Mouse (Mus musculus): ENCODE results near the gene Stx5a. TPM values are rescaled to one million over a fixed set of nuclear protein-coding genes. Genes with fewer than 3 reads are reported as not detected.
A peak's percentile ranks its signal among the peaks of the same experiment; 100 is the strongest.

Gene Stx5a
- polyA plus RNA-seq, 1 experiment from 2014 or later: 106 TPM

- under 1% methylated on average over 30 of the region's 30 CpGs for WGBS
- Histone ChIP-seq H3K9me3 (no peaks in the 10 kb centered on the region), H3K4me3 (peak within 1 kb of the TSS; percentile 69), H3K27me3 (ENCODE audit: insufficient read depth, poor library complexity, severe bottlenecking) (no peaks in the 10 kb centered on the region), H3K36me3 (peaks cover 41% of the 10 kb centered on the region), H3K27ac (peak within 1 kb of the TSS; percentile 94), H3K4me1 (replicated peaks) (peaks cover 32% of the 10 kb centered on the region)
- peak; percentile 96 for DNase-seq (ENCODE audit: low spot score)
Measured at GRCm38 (mm10) chr19:8802130-8802821, 61.1 kb downstream of the Stx5a start, which contains the start of gene Zbtb3. Gene Zbtb3 (plus strand): TSS chr19:8802555.

DNA sequence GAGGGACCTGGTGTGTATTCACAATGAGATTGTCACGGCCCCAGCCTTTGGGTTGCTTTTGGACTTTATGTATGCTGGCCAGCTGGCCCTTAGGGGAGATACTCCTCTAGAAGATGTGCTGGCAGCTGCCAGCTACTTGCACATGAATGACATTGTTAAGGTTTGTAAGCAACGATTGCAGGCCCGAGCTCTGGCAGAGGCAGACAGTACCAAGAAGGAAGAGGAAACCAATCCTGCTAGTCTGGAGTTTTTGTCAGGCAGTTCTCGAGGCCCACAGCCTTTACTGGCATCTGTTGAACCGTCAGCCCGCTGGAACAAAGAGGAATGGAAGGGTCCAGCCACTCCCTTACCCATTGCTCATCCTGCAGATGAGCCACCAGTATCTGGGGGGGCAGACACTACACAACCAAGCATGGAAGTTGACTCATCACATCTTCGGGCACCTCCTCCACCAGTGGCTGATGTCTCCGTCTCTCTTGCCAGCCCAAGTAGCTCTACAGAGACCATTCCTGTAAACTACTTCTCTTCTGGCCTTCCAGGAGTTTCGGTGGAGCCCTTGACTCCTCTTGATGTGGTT lies 62.1 kb downstream of the Stx5a start:
- peaks cover 25% of the 10 kb centered on the region for H3K4me1 ChIP-seq (replicated peaks)
- peak overlapping the region; percentile 94 for H3K27ac ChIP-seq
- H3K36me3 ChIP-seq: peaks cover 52% of the 10 kb centered on the region
- no peak for DNase-seq (ENCODE audit: low spot score)
- WGBS: 91% methylated on average over 9 of the region's 9 CpGs
- no peaks in the 10 kb centered on the region for H3K9me3 ChIP-seq
- H3K4me3 ChIP-seq: peak overlapping the region; percentile 69
- H3K27me3 ChIP-seq (ENCODE audit: insufficient read depth, poor library complexity, severe bottlenecking): no peaks in the 10 kb centered on the region

DNA sequence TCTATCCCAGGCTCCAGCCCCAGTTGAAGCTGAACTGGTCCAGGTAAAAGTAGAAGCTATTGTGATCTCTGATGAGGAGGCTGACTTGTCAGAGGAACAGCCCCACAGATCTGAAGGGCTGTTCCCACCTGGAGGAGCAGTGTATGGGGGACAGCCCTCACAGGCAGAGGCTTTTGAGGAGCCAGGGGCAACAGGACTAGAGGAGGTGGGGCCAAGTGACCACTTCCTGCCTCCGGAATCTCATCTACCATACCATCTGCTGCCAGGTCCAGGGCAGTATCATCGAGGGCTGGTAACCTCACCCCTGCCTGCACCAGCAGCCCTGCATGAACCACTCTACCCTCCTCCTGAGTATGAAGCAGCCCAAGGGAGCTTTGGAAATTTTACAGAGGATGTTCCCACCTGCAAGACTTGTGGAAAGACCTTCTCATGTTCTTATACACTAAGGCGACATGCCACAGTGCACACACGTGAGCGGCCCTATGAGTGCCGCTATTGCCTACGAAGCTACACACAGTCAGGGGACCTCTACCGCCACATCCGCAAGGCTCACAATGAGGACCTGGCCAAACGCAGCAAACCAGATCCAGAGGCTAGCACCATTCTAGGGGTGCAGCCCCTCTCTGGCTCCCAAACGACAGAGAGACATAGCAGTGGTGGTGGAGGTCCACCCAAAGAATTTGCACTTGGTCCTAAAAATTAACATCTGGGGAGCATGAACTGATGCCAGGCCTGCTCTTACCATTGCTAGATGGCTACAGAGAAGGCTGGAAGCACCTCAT lies 62.9 kb downstream of the Stx5a start:
- Histone ChIP-seq H3K36me3 (peaks cover 59% of the 10 kb centered on the region), H3K27ac (no peak overlapping the region), H3K27me3 (ENCODE audit: insufficient read depth, poor library complexity, severe bottlenecking) (no peaks in the 10 kb centered on the region), H3K9me3 (no peaks in the 10 kb centered on the region), H3K4me1 (replicated peaks) (peaks cover 19% of the 10 kb centered on the region), H3K4me3 (0 out of 2 replicates have a peak overlapping the region, but pooled peaks have one; percentile 69)
- WGBS: 90% methylated on average over 11 of the region's 11 CpGs
- DNase-seq (ENCODE audit: low spot score): no peak

Other genes with a start within 250 kb of the Stx5a start
- gene Slc22a8, start 150.2 kb upstream of the Stx5a start, polyA plus RNA-seq (2016; fragmentation: Nextera tagmentation; extraction: Ambion mirVana): 0.09 and 0.21 TPM in 2 replicates
- 0.14 and 0.16 TPM in 2 replicates for gene Slc22a6, start 123.4 kb upstream of the Stx5a start, polyA plus RNA-seq (2016; fragmentation: Nextera tagmentation; extraction: Ambion mirVana)
- gene Chrm1, start 77.6 kb upstream of the Stx5a start, polyA plus RNA-seq (2016; fragmentation: Nextera tagmentation; extraction: Ambion mirVana): 0.05 TPM in 2 replicates
- 128 and 146 TPM in 2 replicates for gene Slc3a2, start 18.0 kb upstream of the Stx5a start, polyA plus RNA-seq (2016; fragmentation: Nextera tagmentation; extraction: Ambion mirVana)
- 112 and 115 TPM in 2 replicates for gene Wdr74, start 5.6 kb upstream of the Stx5a start, polyA plus RNA-seq (2016; fragmentation: Nextera tagmentation; extraction: Ambion mirVana)
- gene 1700092M07Rik, start 695 bp upstream of the Stx5a start, polyA plus RNA-seq (2016; fragmentation: Nextera tagmentation; extraction: Ambion mirVana): 2.8 and 2.9 TPM in 2 replicates
- gene Nxf1, start 15.7 kb downstream of the Stx5a start, polyA plus RNA-seq (2016; fragmentation: Nextera tagmentation; extraction: Ambion mirVana): 233 and 249 TPM in 2 replicates
- gene Tmem223, start 29.6 kb downstream of the Stx5a start, polyA plus RNA-seq (2016; fragmentation: Nextera tagmentation; extraction: Ambion mirVana): 185 and 220 TPM in 2 replicates
- 51.7 and 54.4 TPM in 2 replicates for gene Tmem179b, start 33.1 kb downstream of the Stx5a start, polyA plus RNA-seq (2016; fragmentation: Nextera tagmentation; extraction: Ambion mirVana)
- gene Taf6l, start 45.0 kb downstream of the Stx5a start, polyA plus RNA-seq (2016; fragmentation: Nextera tagmentation; extraction: Ambion mirVana): 43.8 and 44.2 TPM in 2 replicates
- gene Polr2g, start 57.2 kb downstream of the Stx5a start, polyA plus RNA-seq (2016; fragmentation: Nextera tagmentation; extraction: Ambion mirVana): 189 and 194 TPM in 2 replicates
- 7.2 and 8.3 TPM in 2 replicates for gene Zbtb3, start 61.1 kb downstream of the Stx5a start, polyA plus RNA-seq (2016; fragmentation: Nextera tagmentation; extraction: Ambion mirVana)
- gene Ttc9c, start 77.9 kb downstream of the Stx5a start, polyA plus RNA-seq (2016; fragmentation: Nextera tagmentation; extraction: Ambion mirVana): 52.0 and 67.5 TPM in 2 replicates
- 4.1 and 4.5 TPM in 2 replicates for gene Hnrnpul2, start 78.6 kb downstream of the Stx5a start, polyA plus RNA-seq (2016; fragmentation: Nextera tagmentation; extraction: Ambion mirVana)
- gene AC129217.1, start 88.4 kb downstream of the Stx5a start, polyA plus RNA-seq (2016; fragmentation: Nextera tagmentation; extraction: Ambion mirVana): 0.31 TPM in 1 of 2 replicates, not detected in the other
- 55.8 and 64.3 TPM in 2 replicates for gene Bscl2, start 96.1 kb downstream of the Stx5a start, polyA plus RNA-seq (2016; fragmentation: Nextera tagmentation; extraction: Ambion mirVana)
- gene Gng3, start 97.8 kb downstream of the Stx5a start, polyA plus RNA-seq (2016; fragmentation: Nextera tagmentation; extraction: Ambion mirVana): 66.7 and 140 TPM in 2 replicates
- gene Lrrn4cl, start 109.4 kb downstream of the Stx5a start, polyA plus RNA-seq (2016; fragmentation: Nextera tagmentation; extraction: Ambion mirVana): 0.44 and 0.47 TPM in 2 replicates
- 201 and 202 TPM in 2 replicates for gene Ubxn1, start 130.1 kb downstream of the Stx5a start, polyA plus RNA-seq (2016; fragmentation: Nextera tagmentation; extraction: Ambion mirVana)
- gene Uqcc3, start 139.5 kb downstream of the Stx5a start, polyA plus RNA-seq (2016; fragmentation: Nextera tagmentation; extraction: Ambion mirVana): 57.9 and 62.5 TPM in 2 replicates
- gene Lbhd1, start 142.3 kb downstream of the Stx5a start, polyA plus RNA-seq (2016; fragmentation: Nextera tagmentation; extraction: Ambion mirVana): 111 and 112 TPM in 2 replicates
- gene Gm49403, start 142.5 kb downstream of the Stx5a start, polyA plus RNA-seq (2016; fragmentation: Nextera tagmentation; extraction: Ambion mirVana): not detected in 2 replicates
- gene 1810009A15Rik, start 147.4 kb downstream of the Stx5a start, polyA plus RNA-seq (2016; fragmentation: Nextera tagmentation; extraction: Ambion mirVana): 139 and 159 TPM in 2 replicates
- gene Gm49416, start 147.5 kb downstream of the Stx5a start, polyA plus RNA-seq (2016; fragmentation: Nextera tagmentation; extraction: Ambion mirVana): 0.22 TPM in 1 of 2 replicates, not detected in the other
- 56.4 and 60.3 TPM in 2 replicates for gene Ints5, start 151.6 kb downstream of the Stx5a start, polyA plus RNA-seq (2016; fragmentation: Nextera tagmentation; extraction: Ambion mirVana)
- gene Ganab, start 156.7 kb downstream of the Stx5a start, polyA plus RNA-seq (2016; fragmentation: Nextera tagmentation; extraction: Ambion mirVana): 113 and 125 TPM in 2 replicates
- gene B3gat3, start 179.0 kb downstream of the Stx5a start, polyA plus RNA-seq (2016; fragmentation: Nextera tagmentation; extraction: Ambion mirVana): 63.1 and 78.0 TPM in 2 replicates
- 3.4 and 4.2 TPM in 2 replicates for gene Rom1, start 187.9 kb downstream of the Stx5a start, polyA plus RNA-seq (2016; fragmentation: Nextera tagmentation; extraction: Ambion mirVana)
- gene Eml3, start 188.1 kb downstream of the Stx5a start, polyA plus RNA-seq (2016; fragmentation: Nextera tagmentation; extraction: Ambion mirVana): 21.3 and 24.9 TPM in 2 replicates
- gene Mta2, start 200.5 kb downstream of the Stx5a start, polyA plus RNA-seq (2016; fragmentation: Nextera tagmentation; extraction: Ambion mirVana): 178 and 184 TPM in 2 replicates
- 39.3 and 41.2 TPM in 2 replicates for gene Tut1, start 212.4 kb downstream of the Stx5a start, polyA plus RNA-seq (2016; fragmentation: Nextera tagmentation; extraction: Ambion mirVana)
- gene Eef1g, start 225.6 kb downstream of the Stx5a start, polyA plus RNA-seq (2016; fragmentation: Nextera tagmentation; extraction: Ambion mirVana): 402 and 497 TPM in 2 replicates
- gene Ahnak, start 247.9 kb downstream of the Stx5a start, polyA plus RNA-seq (2016; fragmentation: Nextera tagmentation; extraction: Ambion mirVana): 8.1 and 11.0 TPM in 2 replicates